Mouse (Mus musculus) left cerebral cortex, postnatal 4 days (tissue): ENCODE measurements around the gene Gm11733. TPM values are rescaled to one million over a fixed set of nuclear protein-coding genes. Genes with fewer than 3 reads are reported as not detected.
"Not testable (repeated sequence)": the region's sequence is repeated elsewhere in the genome, so short reads cannot be mapped to it uniquely, and the experiment has no call there.

Experiments
- DNase-seq: peaks from one replicate; pipeline ENCODE4 v3.0.0-alpha.2; 2022
- intact Hi-C: fragments of 180-260 bp; cut with DNase I; formaldehyde crosslinking; loops from one replicate; pipeline ENCODE4 v1.15.1; 2025
- total RNA-seq, 2 experiments: library from RNA; stranded (reverse); gene quantifications; 2 replicates each; pipeline ENCODE4 v1.2.3; 2021

Gene Gm11733
- total RNA-seq: not detected

DNA sequence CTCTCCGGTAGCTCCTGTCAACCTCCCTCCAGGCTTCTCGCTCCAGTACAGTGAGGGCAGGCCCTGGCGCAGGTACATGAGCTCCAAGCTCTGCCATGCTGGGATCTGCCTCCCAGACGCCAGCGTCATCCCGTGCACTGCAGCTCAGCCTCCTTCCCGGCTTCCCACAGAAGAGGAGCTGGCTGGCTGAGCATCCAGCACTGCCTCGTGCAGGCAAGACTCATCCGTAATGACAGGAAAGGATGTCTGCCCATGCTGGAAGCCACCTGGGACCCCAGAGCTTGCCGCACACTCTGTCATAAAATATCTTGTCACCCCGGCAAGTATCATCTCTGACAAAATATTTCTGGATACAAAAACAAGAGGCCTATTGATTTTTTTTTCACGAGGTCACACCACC lies at the start of gene Gm11733:
TSS of gene Gm11733 (plus strand) at position 171 of the 400 bp plus-strand sequence.
- peak; percentile 83 for DNase-seq
- intact Hi-C loops: loop anchor here (10.0 kb wide), 1 partner anchor 141 kb away; no protein-coding TSS in a partner anchor

DNA sequence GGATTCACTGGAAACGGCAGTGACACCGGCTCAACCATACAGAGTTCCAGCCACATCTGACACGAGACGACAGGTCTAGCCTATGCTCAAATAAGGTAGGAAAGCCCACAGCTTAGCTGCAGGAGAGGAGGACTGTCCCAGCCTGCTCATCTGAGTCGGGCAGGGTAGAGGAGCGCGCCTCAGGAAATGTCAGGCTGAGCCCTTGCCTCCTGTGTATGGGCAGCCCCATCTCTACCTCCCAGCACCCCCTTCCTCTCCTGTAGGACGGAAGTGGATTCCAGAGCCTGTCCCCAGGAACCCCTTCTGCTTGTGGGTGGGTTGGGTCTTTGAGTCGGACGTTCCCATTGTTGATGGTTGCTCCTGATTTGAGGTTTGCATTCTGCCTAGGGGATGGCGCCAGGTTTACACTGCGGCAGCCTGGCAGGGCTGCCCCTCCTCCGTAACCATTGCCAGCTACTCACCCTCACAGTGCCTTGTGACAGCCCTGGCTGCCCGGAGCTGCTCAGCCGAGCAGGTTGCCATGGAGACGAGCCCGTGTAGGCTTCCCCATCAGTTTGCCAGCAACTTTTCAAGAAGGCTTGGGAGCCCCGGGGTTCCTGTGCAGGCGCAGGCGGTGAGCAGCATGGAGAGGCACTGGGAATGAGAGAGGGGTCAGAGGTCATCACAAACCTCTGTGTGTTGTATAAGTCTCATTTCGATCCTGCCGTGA lies 47.6 kb upstream of the Gm11733 start:
- DNase-seq: peak; percentile 94
- intact Hi-C loops: no loop called here

DNA sequence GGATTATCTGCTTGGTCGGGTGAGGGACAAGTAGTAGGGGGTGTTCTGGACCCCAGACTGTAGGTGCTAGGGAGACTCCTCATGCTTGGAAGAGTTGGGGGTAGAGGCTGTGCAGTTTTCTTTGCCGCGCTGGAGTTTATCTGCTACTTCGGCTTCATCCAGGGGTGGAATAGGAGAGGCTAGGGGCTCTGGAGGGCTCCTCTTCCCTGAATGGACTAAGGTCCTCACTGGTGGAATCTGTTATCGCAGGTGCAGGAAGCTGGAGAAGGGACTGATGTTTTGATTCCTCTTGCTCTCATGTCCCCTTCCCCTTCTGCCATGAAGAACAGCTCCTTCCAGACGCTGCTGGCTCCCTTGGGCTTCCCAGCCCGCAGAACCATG lies 47.1 kb upstream of the Gm11733 start:
- intact Hi-C loops: no loop called here
- no peak for DNase-seq

DNA sequence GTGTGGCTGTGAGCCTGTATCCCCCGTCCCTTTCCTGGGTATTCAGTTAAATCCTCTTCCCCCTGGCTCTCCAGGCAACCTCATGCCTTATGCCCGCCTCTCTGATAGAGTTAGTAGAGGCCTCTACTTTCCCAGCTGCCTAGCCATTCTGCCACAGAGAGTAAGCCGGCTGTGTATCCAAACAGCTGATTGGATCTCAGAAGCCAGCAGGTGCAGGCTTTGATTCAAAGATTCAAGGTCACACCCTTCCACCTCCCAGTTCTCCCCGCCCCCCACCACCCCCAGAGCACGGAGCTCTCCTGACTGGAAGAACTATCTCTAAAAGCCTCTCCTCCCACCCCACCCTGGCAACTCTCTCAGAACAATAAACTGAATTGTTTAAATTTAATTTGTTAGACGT lies 45.8 kb upstream of the Gm11733 start:
- DNase-seq: no peak
- intact Hi-C loops: no loop called here

DNA sequence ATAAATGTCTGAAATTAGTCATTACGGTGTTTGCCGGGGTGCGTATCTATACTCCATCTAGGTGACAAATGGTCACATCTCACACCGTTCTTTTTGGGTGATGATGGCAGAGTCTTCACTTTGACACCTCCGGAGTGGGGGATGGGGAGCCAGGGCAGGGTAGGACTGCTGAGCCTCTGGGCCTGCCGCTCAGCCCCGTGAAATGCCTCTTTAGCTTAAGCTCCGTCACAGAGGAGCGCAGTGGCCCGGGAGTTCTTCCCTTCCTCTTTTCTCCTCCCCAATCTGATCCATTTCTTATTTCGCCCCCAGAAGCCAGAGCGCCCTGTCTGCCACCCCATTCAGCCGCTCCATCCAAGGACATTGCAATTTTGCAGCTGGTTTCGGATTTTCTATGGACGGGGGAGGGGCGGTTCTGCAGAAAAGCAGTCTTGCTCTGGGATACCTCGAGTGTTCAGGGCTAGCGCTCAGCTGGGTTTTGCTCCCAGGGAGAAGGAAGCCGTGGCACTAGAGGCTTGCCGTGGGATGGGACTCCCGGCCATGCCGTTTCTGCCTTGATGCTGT lies 43.2 kb upstream of the Gm11733 start:
- intact Hi-C loops: no loop called here

DNA sequence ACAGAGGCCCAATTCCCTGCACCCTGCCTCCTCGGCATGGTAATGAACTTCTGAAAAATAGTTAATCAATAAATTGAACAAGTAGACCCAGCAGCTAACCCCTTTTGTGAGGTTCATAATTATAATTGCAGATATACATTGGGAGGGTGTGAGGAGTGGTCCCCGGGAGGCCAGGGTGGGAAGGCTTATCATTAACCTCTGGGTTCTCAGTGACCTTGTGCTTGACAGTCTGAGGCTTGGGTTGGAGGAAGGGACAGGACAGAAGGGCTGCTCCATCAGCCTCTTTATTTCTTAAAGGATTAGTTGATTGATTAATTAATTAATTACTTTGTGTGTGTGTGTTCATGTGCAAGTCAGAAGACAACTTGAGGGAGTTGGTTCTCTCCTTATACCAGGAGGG lies 40.1 kb upstream of the Gm11733 start:
- intact Hi-C loops: no loop called here
- DNase-seq: no peak

More for the DNA sequence above, 43.2 kb upstream of the Gm11733 start:
- no peak for DNase-seq

DNA sequence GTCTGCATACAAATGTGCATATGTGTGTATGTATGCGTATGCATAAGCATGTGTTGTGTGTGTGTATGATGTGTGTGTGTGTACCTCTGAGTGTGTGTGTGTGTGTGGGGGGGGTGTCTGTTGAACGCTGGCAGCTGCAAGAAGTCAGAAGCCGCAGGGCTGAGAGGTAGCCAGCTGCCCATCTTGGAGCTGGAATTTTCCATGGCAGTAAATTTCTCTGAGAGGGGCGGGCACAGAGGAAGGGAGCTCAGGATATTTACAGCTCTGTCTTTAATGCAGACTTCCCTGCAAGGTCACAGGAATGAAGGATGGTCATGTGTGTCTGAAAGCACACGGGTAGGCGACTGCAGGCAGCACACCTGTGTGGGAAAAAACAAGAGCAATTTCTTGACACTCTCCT lies 38.5 kb upstream of the Gm11733 start:
- DNase-seq: no peak
- intact Hi-C loops: no loop called here

DNA sequence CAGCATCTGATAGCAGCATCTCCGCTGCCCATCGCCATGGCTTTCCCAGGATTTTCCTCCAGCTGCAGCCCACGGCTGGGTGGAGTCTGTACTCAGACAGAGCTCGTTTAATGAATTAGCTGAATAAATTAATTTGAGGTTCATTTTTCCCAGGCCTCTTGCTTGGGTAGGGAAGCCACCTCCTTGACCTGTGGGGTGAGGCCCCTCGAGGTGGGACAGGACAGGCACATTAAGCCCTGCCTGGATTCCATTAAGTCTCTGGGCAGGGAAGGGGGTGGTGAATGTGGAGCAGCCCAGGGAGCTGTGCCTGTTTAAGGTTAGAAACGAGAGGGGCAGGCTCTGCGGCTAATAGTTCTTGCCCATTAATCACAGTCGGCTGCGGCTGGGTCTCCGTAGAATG lies 30.1 kb upstream of the Gm11733 start:
- intact Hi-C loops: no loop called here

DNA sequence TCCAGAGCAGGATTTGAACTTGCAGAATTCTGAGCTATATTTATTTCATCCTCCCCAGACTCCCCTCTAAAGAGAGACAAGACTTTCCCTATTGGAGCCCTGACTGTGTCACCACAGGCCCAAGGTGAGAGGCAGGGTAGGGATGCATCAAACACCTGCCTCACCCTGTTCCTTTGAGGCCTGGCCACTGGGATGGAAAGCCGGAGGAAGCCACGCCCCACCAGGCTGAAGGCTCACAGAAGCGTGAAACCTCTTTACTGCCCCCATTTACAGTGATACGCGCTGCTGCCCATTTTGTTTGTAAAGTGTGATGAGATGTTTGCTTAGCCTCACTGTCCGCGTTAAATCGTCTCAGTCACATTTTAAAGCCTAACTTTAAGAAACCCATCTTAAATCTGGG lies 25.0 kb upstream of the Gm11733 start:
- DNase-seq: no peak
- intact Hi-C loops: no loop called here

More for the DNA sequence above, 30.1 kb upstream of the Gm11733 start:
- DNase-seq: no peak

DNA sequence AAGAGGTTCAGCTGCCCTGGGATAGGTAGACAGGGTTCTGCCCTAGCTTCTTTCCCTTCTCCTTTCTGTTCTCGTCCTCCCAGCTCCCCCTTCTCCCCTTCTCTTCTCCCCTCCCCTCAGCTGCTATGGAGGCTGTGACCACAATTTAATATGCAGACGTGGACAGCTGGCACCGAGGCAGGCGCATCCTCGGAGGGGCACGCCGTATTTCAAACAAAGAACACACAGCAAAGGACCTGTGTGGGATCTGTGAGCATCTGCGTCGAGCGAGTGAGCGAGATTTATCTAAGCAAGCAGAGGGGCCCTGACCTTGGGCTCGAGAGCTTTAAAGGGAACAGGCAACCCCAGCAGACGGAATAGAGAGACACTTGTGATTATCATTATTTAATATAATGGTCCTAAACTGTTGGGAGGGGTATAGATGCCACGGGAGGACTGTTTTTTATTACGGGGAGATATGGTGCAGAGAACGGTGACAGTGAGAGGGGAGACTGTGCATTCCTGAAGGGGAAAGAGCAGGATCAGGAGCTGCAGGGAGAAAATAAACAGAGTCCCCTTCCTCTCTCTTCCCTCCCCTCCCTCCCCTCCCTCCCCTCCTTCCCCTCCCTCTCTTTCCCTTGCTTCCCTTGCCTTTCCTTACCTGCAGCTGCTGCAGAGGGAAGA lies 21.8 kb upstream of the Gm11733 start:
- DNase-seq: peak; percentile 38
- intact Hi-C loops: no loop called here

DNA sequence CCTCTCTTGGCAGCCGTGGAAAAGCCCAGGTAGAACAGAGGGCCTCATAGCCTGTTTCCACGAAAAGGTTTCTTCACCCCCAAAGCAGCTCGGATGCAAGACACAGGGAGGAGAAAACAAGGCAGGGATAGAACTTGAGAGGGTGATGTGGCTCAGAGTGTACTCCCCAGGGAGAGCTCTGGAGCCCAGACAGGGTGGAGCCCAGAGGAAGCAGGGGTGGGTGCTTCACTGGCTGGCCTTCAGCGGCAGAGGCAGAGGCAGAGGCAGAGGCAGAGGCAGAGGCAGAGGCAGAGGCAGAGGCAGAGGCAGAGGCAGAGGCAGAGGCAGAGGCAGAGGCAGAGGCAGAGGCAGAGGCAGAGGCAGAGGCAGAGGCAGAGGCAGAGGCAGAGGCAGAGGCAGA lies 20.8 kb upstream of the Gm11733 start:
- intact Hi-C loops, DNase-seq: not testable (repeated sequence)

DNA sequence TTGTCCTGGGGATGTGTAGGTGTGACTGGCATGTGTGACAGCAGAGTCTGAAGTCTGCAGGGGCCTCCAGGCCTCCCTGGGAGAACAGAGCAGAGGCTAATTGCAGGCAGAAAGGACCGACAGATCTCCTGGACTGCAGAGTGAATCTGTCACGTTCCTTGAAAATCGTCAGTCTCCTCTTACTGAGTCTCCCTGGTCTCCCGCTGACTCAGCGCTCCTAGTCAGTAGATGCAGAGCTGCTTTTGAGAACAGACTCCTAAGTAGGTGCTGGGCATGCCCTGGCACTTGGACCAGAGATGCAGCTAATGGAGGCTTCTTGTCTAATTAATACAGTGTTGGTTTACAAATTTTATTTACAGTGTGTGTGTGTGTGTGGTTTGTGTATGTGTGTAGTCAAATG lies 17.9 kb upstream of the Gm11733 start:
- no peak for DNase-seq
- intact Hi-C loops: no loop called here

DNA sequence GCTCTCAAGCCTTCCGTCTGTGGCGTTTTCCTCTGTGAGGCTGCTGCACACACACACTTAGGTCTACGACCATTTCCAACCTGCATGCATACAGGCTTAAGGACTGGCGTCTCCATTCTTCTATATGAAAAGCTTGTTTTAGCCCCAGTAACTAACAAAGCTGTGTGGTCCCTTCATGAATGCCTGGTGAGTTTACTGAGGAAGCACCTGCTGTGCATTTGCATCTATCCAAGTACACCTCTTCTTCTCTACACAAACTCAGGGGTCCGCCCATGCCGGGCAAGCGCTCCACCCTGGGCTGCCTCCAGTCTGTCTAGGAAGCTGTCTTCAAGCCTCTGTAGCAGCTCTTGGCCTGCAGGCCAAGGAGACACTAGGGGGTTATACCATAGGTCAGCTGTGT lies 17.3 kb upstream of the Gm11733 start:
- intact Hi-C loops: no loop called here
- no peak for DNase-seq

DNA sequence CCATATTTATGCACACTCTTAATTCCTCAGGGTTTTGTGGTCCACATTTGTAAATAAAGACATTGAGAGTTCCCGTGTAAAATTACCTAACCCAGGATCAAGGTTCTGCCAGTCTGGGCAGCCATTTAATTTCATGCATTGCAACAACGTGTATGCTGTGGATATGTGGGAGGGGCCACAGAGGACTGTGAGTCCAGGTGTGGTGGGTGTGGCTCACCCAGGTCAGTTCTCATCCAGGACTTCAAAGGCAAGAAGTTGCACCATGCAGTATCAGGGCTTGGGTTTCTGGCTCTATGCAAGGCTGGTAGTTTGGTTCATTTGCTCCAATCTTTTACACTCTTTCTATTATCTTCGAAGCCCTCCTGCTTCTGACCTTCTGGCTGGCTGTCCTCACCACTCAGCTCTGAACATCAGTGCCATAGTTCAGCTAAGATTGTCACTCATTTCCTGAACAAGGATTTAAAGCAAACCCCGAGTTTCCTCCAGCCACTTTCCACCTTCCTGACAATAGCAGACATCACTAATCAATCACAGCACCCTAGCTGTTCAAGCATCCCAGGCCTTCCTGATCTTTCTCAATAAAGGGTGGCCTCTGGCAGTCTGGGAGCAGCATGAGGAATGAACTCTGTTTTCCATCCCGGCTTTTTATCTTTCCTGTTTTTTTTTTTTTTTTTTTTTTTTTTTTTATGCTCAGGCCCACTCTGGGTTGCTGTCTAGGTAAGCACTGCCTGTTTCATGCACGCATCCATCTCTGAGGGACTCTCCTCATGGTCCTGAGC lies 15.4 kb upstream of the Gm11733 start:
- intact Hi-C loops: no loop called here
- no peak for DNase-seq

DNA sequence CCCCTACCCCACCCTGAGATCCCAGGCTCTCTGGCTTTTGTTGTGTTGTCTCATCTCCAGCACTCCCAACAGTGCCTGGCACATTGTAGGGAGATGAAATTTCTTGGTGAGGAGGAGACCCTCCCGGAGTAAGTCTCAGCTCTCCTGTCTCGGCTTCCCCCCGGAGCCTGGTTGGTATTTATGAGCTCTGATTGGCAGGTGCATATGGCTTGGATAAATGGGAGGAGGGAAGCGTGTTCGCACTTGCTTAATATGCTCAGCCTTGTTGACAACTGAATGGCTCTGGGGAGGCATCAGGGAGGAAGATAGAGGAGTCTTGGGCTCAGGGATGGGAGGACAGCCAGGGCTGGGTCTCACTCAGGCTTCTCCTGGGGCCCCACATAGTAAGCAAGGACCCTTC lies 14.4 kb upstream of the Gm11733 start:
- intact Hi-C loops: loop anchor here (10.0 kb wide), 2 partner anchors 75 to 185 kb away; partner anchors contain the start of gene Tnrc6c
- DNase-seq: no peak

DNA sequence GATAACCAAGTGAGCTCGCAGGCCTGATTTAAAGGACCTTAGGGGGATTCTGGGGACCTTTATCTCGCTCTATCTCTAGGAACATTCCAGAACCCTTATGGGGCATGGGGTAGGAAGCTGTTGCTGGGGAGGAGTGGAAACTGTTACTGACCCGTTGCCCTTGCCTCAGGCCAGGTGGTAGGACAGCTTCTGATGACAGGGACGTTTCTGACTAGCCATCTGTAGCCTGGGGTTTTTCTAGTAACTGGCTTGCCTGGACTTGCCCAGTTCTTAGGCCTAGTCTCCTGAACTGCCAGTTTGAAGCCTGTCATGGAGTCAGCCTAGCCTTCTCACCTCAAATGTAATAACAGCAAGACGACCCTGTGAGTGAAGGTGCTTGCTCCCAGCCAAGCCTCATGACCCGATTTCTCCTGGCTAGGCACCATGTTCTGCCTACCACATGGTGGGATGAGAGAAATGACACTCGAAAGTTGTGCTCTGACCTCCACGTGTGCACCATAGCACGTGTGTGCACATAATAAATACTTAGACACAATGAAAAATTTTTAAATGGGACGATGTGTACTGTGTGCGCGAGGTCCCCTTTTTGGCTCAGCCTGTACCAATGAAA lies 13.5 kb upstream of the Gm11733 start:
- DNase-seq: no peak
- intact Hi-C loops: loop anchor here (10.0 kb wide), 2 partner anchors 76 to 184 kb away; partner anchors contain the start of gene Tnrc6c

DNA sequence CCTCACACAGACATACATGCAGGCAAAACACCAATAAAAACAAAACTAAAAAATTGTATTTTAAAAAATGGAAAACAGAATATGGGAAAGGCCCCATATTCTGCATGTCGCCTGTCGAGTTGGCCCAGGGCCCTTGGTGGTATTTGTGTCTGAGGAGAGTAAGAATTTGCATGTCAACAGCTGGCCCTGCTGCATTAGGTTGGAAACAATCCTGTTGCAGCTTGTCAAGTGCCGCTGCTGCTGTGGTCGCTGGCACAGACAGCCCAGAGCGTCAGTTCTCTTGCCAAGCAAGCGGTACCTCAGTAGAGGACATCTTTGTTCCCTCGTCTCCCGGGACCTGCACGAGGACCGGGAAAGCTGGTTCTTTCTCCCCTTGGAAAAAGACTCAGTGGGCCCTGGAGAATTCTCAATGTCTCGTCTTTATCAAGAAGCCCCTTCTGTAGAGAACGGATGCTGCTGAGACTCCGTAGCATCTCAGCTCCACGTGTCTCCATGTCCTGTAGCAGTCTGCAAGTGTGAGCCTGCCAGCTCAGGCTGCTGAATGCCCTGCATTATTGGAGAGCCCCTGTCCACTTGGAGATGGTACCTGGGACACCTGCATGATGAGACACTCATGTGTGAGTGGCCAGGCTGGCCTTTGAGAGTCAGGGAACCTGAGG lies 12.4 kb upstream of the Gm11733 start:
- intact Hi-C loops: loop anchor here (10.0 kb wide), 2 partner anchors 77 to 183 kb away; partner anchors contain the start of gene Tnrc6c
- peak; percentile 39 for DNase-seq

DNA sequence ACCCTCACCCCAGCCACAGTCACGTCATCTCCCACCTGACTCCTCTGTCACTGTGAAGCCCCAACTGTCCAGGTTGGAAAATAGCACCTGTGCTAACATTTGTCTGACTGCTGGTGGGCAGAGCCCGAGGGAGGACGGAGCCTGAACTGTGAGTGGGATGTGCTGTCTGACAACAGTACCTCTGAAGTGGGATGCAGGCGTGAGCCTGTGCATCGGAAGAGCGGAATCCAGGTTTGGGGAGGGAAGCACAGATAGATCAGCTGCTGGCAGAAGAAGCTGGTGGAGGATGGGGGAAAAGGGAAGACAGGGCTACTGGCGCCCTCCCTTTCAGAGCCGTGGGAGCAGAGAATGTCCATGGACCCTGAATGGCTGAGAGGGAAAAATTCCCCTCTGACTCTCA lies 11.3 kb upstream of the Gm11733 start:
- intact Hi-C loops: loop anchor here (10.0 kb wide), 2 partner anchors 78 to 182 kb away; partner anchors contain the start of gene Tnrc6c
- DNase-seq: no peak

DNA sequence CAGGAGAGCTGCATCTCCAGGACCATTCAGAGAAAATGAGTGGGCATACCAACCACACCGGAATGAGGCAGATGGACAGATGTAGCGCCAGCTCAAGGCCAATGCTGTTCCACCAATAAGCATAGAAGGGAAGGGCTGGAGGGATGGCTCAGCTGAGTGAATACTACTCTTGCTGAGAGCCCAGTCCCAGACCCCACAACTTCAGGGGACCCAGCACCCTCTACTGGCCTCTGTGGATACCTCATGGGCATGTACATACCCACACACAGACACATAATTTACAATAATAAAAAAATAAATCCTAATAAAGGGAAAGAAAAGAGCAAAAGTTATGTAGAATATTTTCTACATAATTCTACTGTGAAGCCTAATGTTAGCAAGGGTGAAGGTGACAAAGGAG lies 9.0 kb upstream of the Gm11733 start:
- no peak for DNase-seq
- intact Hi-C loops: loop anchor here (10.0 kb wide), 2 partner anchors 80 to 180 kb away; partner anchors contain the start of gene Tnrc6c

DNA sequence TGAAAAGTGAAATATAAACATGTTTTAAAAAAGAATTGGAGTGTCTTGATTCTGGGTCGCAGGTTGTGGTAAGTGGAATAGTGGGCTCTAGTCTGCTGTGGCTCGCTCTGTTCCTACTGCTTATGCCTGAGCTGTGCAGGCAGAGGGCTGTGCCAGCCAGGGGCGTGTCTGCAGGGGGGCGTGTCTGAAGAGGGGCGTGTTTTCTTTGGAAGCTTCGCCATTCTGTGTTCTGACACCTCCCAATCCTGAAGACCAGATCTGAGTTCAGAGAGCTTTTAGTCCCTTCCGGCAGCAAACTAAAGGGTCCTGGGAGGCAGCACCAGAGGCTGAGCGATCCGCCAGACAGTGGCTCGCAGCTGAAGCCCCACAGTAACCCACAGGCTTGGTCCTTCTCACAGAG lies 8.5 kb upstream of the Gm11733 start:
- intact Hi-C loops: loop anchor here (10.0 kb wide), 2 partner anchors 81 to 179 kb away; partner anchors contain the start of gene Tnrc6c
- DNase-seq: no peak
